Comparison of ENCODE assay signal across 7 mouse cellular contexts in the genomic region with DNA sequence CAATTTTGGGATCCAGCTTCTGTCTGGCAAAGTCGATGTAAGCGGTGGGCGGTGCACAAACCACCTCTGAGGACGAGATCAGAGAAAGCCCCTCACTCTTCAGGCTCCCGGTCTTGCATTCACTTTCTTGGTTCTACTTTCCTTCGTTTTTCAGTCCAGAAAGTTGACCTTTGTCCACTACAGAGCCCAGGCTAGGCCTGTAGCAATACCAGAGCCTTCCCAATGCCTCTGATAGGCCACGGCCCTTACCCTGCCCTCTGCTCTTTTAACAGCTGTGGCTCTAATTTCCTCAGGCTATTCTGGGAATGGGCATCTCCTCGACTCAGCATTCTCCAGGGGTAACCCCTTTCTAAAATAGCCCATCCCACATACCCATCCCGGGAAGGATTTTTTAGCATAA. TPM values are rescaled to one million over a fixed set of nuclear protein-coding genes. Genes with fewer than 3 reads are reported as not detected.
A peak's percentile ranks its signal among the peaks of the same experiment; 100 is the strongest.
DNase-seq lines count a peak whose midpoint lies in the region; ATAC-seq and TF ChIP-seq lines count a peak whose summit lies in the region.

No protein-coding gene starts in this region.

- no peak for TF ChIP-seq CTCF in layer of hippocampus, adult 2 months (conservative IDR thresholded peaks at IDR 0.05)
- TF ChIP-seq CTCF in kidney, postnatal 0 days (IDR thresholded peaks at IDR 0.05; ENCODE audit: low read depth): no peak

- no peak for DNase-seq in layer of hippocampus, adult 2 months (ENCODE audit: low spot score in 2 of 2)
- DNase-seq in layer of hippocampus, adult 9-11 months: no peak
- DNase-seq in forebrain, embryonic 10.5 days (ENCODE audit: extremely low spot score, low spot score): no peak
- no peak for DNase-seq in kidney, postnatal 0 days (ENCODE audit: low spot score)
- no peak for DNase-seq in T-cell, adult 2 months (ENCODE audit: low spot score)
- DNase-seq in thymus, postnatal 36 days: no peak

- H3K9me3 ChIP-seq in forebrain, embryonic 10.5 days: no peaks in the 10 kb centered on the region
- H3K9me3 ChIP-seq in kidney, postnatal 0 days (replicated peaks; ENCODE audit: low read length): no peaks in the 10 kb centered on the region
- no peaks in the 10 kb centered on the region for H3K9me3 ChIP-seq in neural tube, embryonic 13.5 days

- H3K4me3 ChIP-seq in layer of hippocampus, adult 2 months: peak overlapping the region; percentile 77
- peak overlapping the region; percentile 91 for H3K4me3 ChIP-seq in forebrain, embryonic 10.5 days
- peak overlapping the region; percentile 74 for H3K4me3 ChIP-seq in kidney, postnatal 0 days (replicated peaks; ENCODE audit: low read depth, low read length)
- H3K4me3 ChIP-seq in neural tube, embryonic 13.5 days: peak overlapping the region; percentile 58

- peaks cover 72% of the 10 kb centered on the region for H3K4me1 ChIP-seq in forebrain, embryonic 10.5 days
- peaks cover 26% of the 10 kb centered on the region; the same call in 1 of the 2 replicates for H3K4me1 ChIP-seq in kidney, postnatal 0 days (replicated peaks; ENCODE audit: insufficient read depth, low read length)
- H3K4me1 ChIP-seq in neural tube, embryonic 13.5 days (replicated peaks): peaks cover 56% of the 10 kb centered on the region

- H3K27me3 ChIP-seq in forebrain, embryonic 10.5 days (ENCODE audit: poor library complexity, severe bottlenecking): no peaks in the 10 kb centered on the region
- H3K27me3 ChIP-seq in kidney, postnatal 0 days (ENCODE audit: insufficient read depth, low read length): no peaks in the 10 kb centered on the region
- H3K27me3 ChIP-seq in neural tube, embryonic 13.5 days: no peaks in the 10 kb centered on the region

- peaks cover 70% of the 10 kb centered on the region for H3K36me3 ChIP-seq in forebrain, embryonic 10.5 days (replicated peaks)
- H3K36me3 ChIP-seq in kidney, postnatal 0 days (ENCODE audit: insufficient read depth, low read length): peaks cover 16% of the 10 kb centered on the region; the same call in 1 of the 2 replicates
- H3K36me3 ChIP-seq in neural tube, embryonic 13.5 days: peaks cover 51% of the 10 kb centered on the region

- peak overlapping the region; percentile 62 for H3K4me2 ChIP-seq in kidney, postnatal 0 days (ENCODE audit: low read length)
- peak overlapping the region; percentile 81 for H3K4me2 ChIP-seq in neural tube, embryonic 13.5 days

- H3K27ac ChIP-seq in layer of hippocampus, adult 2 months: peak overlapping the region; percentile 98
- peak overlapping the region; percentile 99 for H3K27ac ChIP-seq in forebrain, embryonic 10.5 days
- H3K27ac ChIP-seq in kidney, postnatal 0 days: peak overlapping the region; percentile 86; the same call in 1 of the 2 replicates
- peak overlapping the region; percentile 86 for H3K27ac ChIP-seq in neural tube, embryonic 13.5 days (replicated peaks)

- WGBS in forebrain, embryonic 10.5 days: 25% methylated on average over 9 of the region's 9 CpGs
- WGBS in kidney, postnatal 0 days: 19% methylated on average over 9 of the region's 9 CpGs
- 21% methylated on average over 9 of the region's 9 CpGs for WGBS in neural tube, embryonic 13.5 days

- no peak for ATAC-seq in kidney, postnatal 0 days (replicated peaks; ENCODE audit: low FRiP score, low read depth)
- ATAC-seq in neural tube, embryonic 13.5 days (ENCODE audit: low read depth): no peak

- H3K9ac ChIP-seq in kidney, postnatal 0 days (ENCODE audit: low read depth, low read length): peak overlapping the region; percentile 81
- peak overlapping the region; percentile 85 for H3K9ac ChIP-seq in neural tube, embryonic 13.5 days

RNA-seq across cellular contexts. Expression of a gene that starts 1.2 kb away (rescaled TPM):
- total RNA-seq in layer of hippocampus, adult 2 months (2021): 100 to 1,000 TPM; 713 to 768 TPM
- 1,048 and 1,068 TPM in 2 replicates for polyA plus RNA-seq in forebrain, embryonic 10.5 days (2016; fragmentation: Nextera tagmentation; extraction: Ambion mirVana)
- polyA plus RNA-seq in kidney, postnatal 0 days (2015; fragmentation: Nextera tagmentation; extraction: Ambion mirVana): 664 and 686 TPM in 2 replicates
- polyA plus RNA-seq in neural tube, embryonic 13.5 days (2015; fragmentation: Nextera tagmentation; extraction: Ambion mirVana): 385 and 391 TPM in 2 replicates

RNA-seq across cellular contexts. Expression of a gene that starts 4.4 kb away (rescaled TPM):
- 1 to 10 TPM; 3.4 to 4.6 TPM for total RNA-seq in layer of hippocampus, adult 2 months (2021)
- 7.4 and 8.9 TPM in 2 replicates for polyA plus RNA-seq in forebrain, embryonic 10.5 days (2016; fragmentation: Nextera tagmentation; extraction: Ambion mirVana)
- 26.1 and 27.4 TPM in 2 replicates for polyA plus RNA-seq in kidney, postnatal 0 days (2015; fragmentation: Nextera tagmentation; extraction: Ambion mirVana)
- 4.7 and 8.5 TPM in 2 replicates for polyA plus RNA-seq in neural tube, embryonic 13.5 days (2015; fragmentation: Nextera tagmentation; extraction: Ambion mirVana)

RNA-seq across cellular contexts. Expression of a gene that starts 16.4 kb away (rescaled TPM):
- total RNA-seq in layer of hippocampus, adult 2 months (2021): 100 to 1,000 TPM; 185 to 198 TPM
- 214 and 215 TPM in 2 replicates for polyA plus RNA-seq in forebrain, embryonic 10.5 days (2016; fragmentation: Nextera tagmentation; extraction: Ambion mirVana)
- polyA plus RNA-seq in kidney, postnatal 0 days (2015; fragmentation: Nextera tagmentation; extraction: Ambion mirVana): 96.6 and 106 TPM in 2 replicates
- polyA plus RNA-seq in neural tube, embryonic 13.5 days (2015; fragmentation: Nextera tagmentation; extraction: Ambion mirVana): 176 and 178 TPM in 2 replicates

RNA-seq across cellular contexts. Expression of a gene that starts 16.5 kb away (rescaled TPM):
- total RNA-seq in layer of hippocampus, adult 2 months (2021): 1 to 10 TPM in 1 of 2 experiments, under 1 TPM in 1; 0.47 to 1.3 TPM
- polyA plus RNA-seq in forebrain, embryonic 10.5 days (2016; fragmentation: Nextera tagmentation; extraction: Ambion mirVana): 271 and 298 TPM in 2 replicates
- polyA plus RNA-seq in kidney, postnatal 0 days (2015; fragmentation: Nextera tagmentation; extraction: Ambion mirVana): 85.1 and 91.2 TPM in 2 replicates
- 26.6 and 33.2 TPM in 2 replicates for polyA plus RNA-seq in neural tube, embryonic 13.5 days (2015; fragmentation: Nextera tagmentation; extraction: Ambion mirVana)

RNA-seq across cellular contexts. Expression of a gene that starts 27.2 kb away (rescaled TPM):
- under 1 TPM in 1 of 2 experiments, not detected in 1; 0.20 TPM for total RNA-seq in layer of hippocampus, adult 2 months (2021)
- 0.32 and 0.42 TPM in 2 replicates for polyA plus RNA-seq in forebrain, embryonic 10.5 days (2016; fragmentation: Nextera tagmentation; extraction: Ambion mirVana)
- 0.98 and 1.2 TPM in 2 replicates for polyA plus RNA-seq in kidney, postnatal 0 days (2015; fragmentation: Nextera tagmentation; extraction: Ambion mirVana)
- polyA plus RNA-seq in neural tube, embryonic 13.5 days (2015; fragmentation: Nextera tagmentation; extraction: Ambion mirVana): 0.44 and 0.93 TPM in 2 replicates
